Mouse (Mus musculus): ENCODE measurements around the gene Rnf208. TPM values are rescaled to one million over a fixed set of nuclear protein-coding genes. Genes with fewer than 3 reads are reported as not detected.
A peak's percentile ranks its signal among the peaks of the same experiment; 100 is the strongest.

The Rnf208 gene
- polyA plus RNA-seq, 1 experiment from 2014 or later = 80.4 TPM

DNA sequence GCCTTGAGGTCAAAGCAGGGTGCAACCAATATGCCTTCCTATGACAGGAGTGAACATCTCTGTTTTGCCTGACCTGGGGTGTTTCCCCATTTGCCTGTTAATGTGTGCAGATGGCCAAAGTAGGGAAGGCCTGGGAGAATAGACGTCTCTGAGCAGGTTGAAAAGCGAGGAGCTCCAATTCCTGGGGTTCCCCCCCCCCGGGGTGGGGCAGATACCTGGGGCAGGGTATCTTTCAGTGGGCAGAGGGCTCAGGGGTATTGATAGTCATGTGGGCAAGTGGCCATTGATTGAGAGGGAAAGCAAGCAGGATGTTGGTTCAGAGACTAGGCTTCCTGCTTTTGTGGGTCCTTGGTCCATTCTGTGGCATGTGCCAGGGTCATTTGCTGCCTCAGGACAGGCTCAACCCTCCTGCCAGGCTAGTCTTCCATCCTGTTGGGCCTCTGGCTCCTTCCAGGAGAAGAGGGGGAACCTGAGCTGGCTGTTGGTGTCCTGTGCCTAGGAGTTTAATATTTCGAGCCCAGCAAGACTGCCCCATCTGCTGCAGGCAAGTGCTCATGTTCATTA lies 25.8 kb downstream of the Rnf208 start:
- peaks cover 68% of the 10 kb centered on the region for H3K4me1 ChIP-seq
- H3K4me3 ChIP-seq = no peak overlapping the region
- H3K9me3 ChIP-seq = no peaks in the 10 kb centered on the region
- peaks cover 15% of the 10 kb centered on the region; the same call in 1 of the 2 replicates for H3K27me3 ChIP-seq
- whole genome bisulfite sequencing = 69% methylated on average over 4 of the region's 4 CpGs
- H3K4me2 ChIP-seq (replicated peaks) = no peak overlapping the region
- no peak overlapping the region for H3K27ac ChIP-seq (replicated peaks)
- no peak overlapping the region for H3K9ac ChIP-seq (replicated peaks)
- no peak for ATAC-seq (replicated peaks)
- peaks cover 21% of the 10 kb centered on the region for H3K36me3 ChIP-seq

GRCm38 (mm10) chr2:25271827-25272511 lies 29.9 kb downstream of the Rnf208 start, which contains the start of the genes Ssna1 and Anapc2:
TSS of gene Ssna1 (minus strand) at chr2:25272438.
TSS of gene Anapc2 (plus strand) at chr2:25272478.
- Histone ChIP-seq H3K4me3 (peak within 1 kb of the TSS; percentile 74), H3K36me3 (peaks cover 54% of the 10 kb centered on the region), H3K27me3 (no peaks in the 10 kb centered on the region), H3K4me2 (replicated peaks) (peak within 1 kb of the TSS; percentile 93), H3K9me3 (no peaks in the 10 kb centered on the region), H3K4me1 (peaks cover 43% of the 10 kb centered on the region), H3K27ac (replicated peaks) (peak within 1 kb of the TSS; percentile 66), H3K9ac (replicated peaks) (peak within 1 kb of the TSS; percentile 68)
- ATAC-seq (replicated peaks) = peak; percentile 94
- WGBS = under 1% methylated on average over 55 of the region's 55 CpGs

DNA sequence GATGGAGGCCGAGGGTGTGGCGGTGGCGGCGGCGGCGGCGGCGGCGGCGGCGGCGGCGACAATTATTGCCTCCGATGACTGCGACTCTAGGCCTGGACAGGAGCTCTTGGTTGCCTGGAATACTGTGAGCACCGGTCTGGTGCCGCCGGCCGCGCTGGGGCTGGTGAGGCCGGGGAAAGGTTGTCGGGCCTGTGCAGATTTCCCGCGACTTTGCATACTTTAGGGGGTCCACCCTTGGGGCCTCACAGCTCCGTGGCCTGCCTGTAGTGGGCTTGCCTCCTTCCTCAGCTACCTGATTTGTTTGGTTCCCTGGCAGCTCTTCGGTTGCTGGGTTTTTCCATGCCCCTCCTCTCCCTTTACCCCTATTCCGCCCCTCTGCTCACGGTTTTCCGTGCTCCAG lies 30.5 kb downstream of the Rnf208 start:
- Histone ChIP-seq H3K36me3 (peaks cover 60% of the 10 kb centered on the region), H3K4me1 (peaks cover 37% of the 10 kb centered on the region), H3K4me2 (replicated peaks) (peak overlapping the region; percentile 93), H3K4me3 (peak overlapping the region; percentile 74), H3K27ac (replicated peaks) (peak overlapping the region; percentile 66), H3K9me3 (no peaks in the 10 kb centered on the region), H3K9ac (replicated peaks) (peak overlapping the region; percentile 68), H3K27me3 (no peaks in the 10 kb centered on the region)
- under 1% methylated on average over 29 of the region's 29 CpGs for WGBS
- peak; percentile 75 for ATAC-seq (replicated peaks)

- H3K4me2 ChIP-seq (replicated peaks) = peak overlapping the region; percentile 93
- 0 out of 2 replicates have a peak overlapping the region, but pooled peaks have one; percentile 4 for H3K27ac ChIP-seq (replicated peaks)
- H3K9me3 ChIP-seq = no peaks in the 10 kb centered on the region
- peak overlapping the region; percentile 68 for H3K9ac ChIP-seq (replicated peaks)
- no peaks in the 10 kb centered on the region for H3K27me3 ChIP-seq
- H3K4me1 ChIP-seq = peaks cover 32% of the 10 kb centered on the region
- 0 out of 2 replicates have a peak, but pooled peaks have one; percentile 1 for ATAC-seq (replicated peaks)
- peaks cover 64% of the 10 kb centered on the region for H3K36me3 ChIP-seq
- peak overlapping the region; percentile 74 for H3K4me3 ChIP-seq
- WGBS = 40% methylated on average over 16 of the region's 16 CpGs
Measured at GRCm38 (mm10) chr2:25273010-25273409, 31.0 kb downstream of the Rnf208 start.

- ATAC-seq (replicated peaks) = peak; percentile 57; the same call in 1 of the 2 replicates
- H3K4me1 ChIP-seq = peaks cover 1% of the 10 kb centered on the region
- H3K27me3 ChIP-seq = no peaks in the 10 kb centered on the region
- H3K4me3 ChIP-seq = no peak overlapping the region
- WGBS = 62% methylated on average over 13 of the region's 13 CpGs
- H3K4me2 ChIP-seq (replicated peaks) = no peak overlapping the region
- no peaks in the 10 kb centered on the region for H3K9me3 ChIP-seq
- peaks cover 96% of the 10 kb centered on the region for H3K36me3 ChIP-seq
- no peak overlapping the region for H3K27ac ChIP-seq (replicated peaks)
- H3K9ac ChIP-seq (replicated peaks) = no peak overlapping the region
Measured at GRCm38 (mm10) chr2:25278928-25279882, 37.1 kb downstream of the Rnf208 start.

GRCm38 (mm10) chr2:25285551-25285950 lies 43.5 kb downstream of the Rnf208 start:
- WGBS = 94% methylated on average over 2 of the region's 2 CpGs
- Histone ChIP-seq H3K4me3 (no peak overlapping the region), H3K36me3 (peaks cover 52% of the 10 kb centered on the region)

DNA sequence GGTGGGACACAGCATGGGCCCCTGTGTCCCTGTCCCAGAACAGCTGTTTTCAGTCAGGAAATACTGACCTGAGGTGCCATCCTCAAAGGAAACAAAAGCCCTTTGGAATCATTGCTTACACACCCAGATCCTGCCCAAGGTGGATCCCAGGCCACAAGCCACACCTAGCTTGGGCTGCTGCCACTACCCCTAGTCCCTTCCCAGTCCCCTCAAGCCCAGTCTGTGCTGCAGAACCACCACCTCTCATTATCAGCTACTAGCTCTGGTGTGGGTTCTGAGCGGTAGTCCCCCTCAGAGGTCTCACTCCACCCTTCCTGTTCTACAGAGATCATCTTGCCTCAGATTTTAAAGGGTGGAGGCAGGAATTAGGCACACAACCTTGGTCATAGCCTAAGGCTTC lies 44.3 kb downstream of the Rnf208 start:
- no peak overlapping the region for H3K4me2 ChIP-seq (replicated peaks)
- no peak overlapping the region for H3K27ac ChIP-seq (replicated peaks)
- WGBS = 93% methylated on average over 1 of the region's 1 CpGs
- H3K36me3 ChIP-seq = peaks cover 44% of the 10 kb centered on the region
- no peak for ATAC-seq (replicated peaks)
- H3K9me3 ChIP-seq = no peaks in the 10 kb centered on the region
- no peak overlapping the region for H3K4me3 ChIP-seq
- peaks cover 21% of the 10 kb centered on the region for H3K4me1 ChIP-seq
- no peak overlapping the region for H3K9ac ChIP-seq (replicated peaks)
- H3K27me3 ChIP-seq = peaks cover 34% of the 10 kb centered on the region

More at GRCm38 (mm10) chr2:25285551-25285950, 43.5 kb downstream of the Rnf208 start:
- no peak overlapping the region for H3K9ac ChIP-seq (replicated peaks)
- peaks cover 26% of the 10 kb centered on the region for H3K27me3 ChIP-seq
- peaks cover 13% of the 10 kb centered on the region for H3K4me1 ChIP-seq
- no peak for ATAC-seq (replicated peaks)
- no peak overlapping the region for H3K27ac ChIP-seq (replicated peaks)
- no peaks in the 10 kb centered on the region for H3K9me3 ChIP-seq
- no peak overlapping the region for H3K4me2 ChIP-seq (replicated peaks)

GRCm38 (mm10) chr2:25286837-25287636 lies 45.0 kb downstream of the Rnf208 start:
- Histone ChIP-seq H3K4me2 (replicated peaks) (no peak overlapping the region), H3K9ac (replicated peaks) (no peak overlapping the region), H3K4me3 (no peak overlapping the region), H3K9me3 (no peaks in the 10 kb centered on the region), H3K36me3 (peaks cover 40% of the 10 kb centered on the region), H3K4me1 (peaks cover 26% of the 10 kb centered on the region), H3K27ac (replicated peaks) (no peak overlapping the region), H3K27me3 (peaks cover 41% of the 10 kb centered on the region)
- 59% methylated on average over 7 of the region's 7 CpGs for WGBS
- ATAC-seq (replicated peaks) = no peak

DNA sequence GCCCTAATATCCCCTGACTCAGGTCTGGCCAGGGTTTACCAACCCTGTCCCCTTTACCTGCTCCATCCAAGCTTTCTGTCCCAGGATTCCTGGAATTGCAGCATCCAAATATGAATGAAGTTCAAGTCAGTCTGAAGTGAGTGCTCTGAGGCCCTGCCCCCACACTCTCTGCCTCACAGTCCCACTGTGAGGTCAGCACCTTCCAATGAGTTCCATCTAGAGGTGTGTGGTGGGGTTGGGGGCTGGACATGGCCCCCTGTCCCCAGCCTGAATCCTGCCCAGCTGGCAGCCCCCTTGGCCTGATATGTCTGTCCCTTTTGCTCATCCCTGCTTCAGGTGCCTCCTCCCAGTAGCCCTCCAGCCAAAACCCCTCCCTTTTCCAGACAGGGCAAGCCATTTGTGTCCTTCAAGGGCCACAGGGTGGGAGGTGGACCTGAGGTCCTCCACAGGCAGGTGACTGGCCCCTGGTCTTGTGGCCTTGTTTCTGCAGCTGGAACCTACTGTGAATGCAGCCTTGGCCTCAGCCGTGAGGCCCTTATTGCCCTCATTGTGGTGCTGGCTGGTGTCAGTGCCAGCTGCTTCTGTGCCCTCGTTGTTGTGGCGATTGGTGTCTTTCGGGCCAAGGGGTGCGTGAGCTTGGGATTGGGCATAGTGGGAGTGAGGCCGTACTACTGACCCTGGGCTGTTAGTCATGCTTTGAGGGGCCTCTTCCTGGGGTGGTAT lies 46.0 kb downstream of the Rnf208 start, which contains the start of gene Tmem210:
TSS of gene Tmem210 (plus strand) at position 219 of the 723 bp plus-strand sequence.
- Histone ChIP-seq H3K4me1 (peaks cover 34% of the 10 kb centered on the region), H3K4me3 (no peak within 1 kb of the TSS), H3K4me2 (replicated peaks) (no peak within 1 kb of the TSS), H3K36me3 (peaks cover 30% of the 10 kb centered on the region), H3K9me3 (no peaks in the 10 kb centered on the region), H3K27ac (replicated peaks) (no peak within 1 kb of the TSS), H3K9ac (replicated peaks) (no peak within 1 kb of the TSS), H3K27me3 (peaks cover 52% of the 10 kb centered on the region)
- WGBS = 82% methylated on average over 6 of the region's 6 CpGs
- ATAC-seq (replicated peaks) = no peak

- Histone ChIP-seq H3K4me3 (no peak overlapping the region), H3K36me3 (peaks cover 23% of the 10 kb centered on the region), H3K27ac (replicated peaks) (no peak overlapping the region), H3K27me3 (peaks cover 59% of the 10 kb centered on the region), H3K4me2 (replicated peaks) (no peak overlapping the region), H3K9ac (replicated peaks) (no peak overlapping the region), H3K9me3 (no peaks in the 10 kb centered on the region), H3K4me1 (peaks cover 34% of the 10 kb centered on the region)
- no peak for ATAC-seq (replicated peaks)
- WGBS = 80% methylated on average over 7 of the region's 7 CpGs
Measured at GRCm38 (mm10) chr2:25288734-25289345, 46.8 kb downstream of the Rnf208 start.
